Mouse (Mus musculus) midbrain, embryonic 12.5 days (tissue): ENCODE measurements around the gene Slc7a7. TPM values are rescaled to one million over a fixed set of nuclear protein-coding genes. Genes with fewer than 3 reads are reported as not detected.

Experiments used
- ATAC-seq: fragments of 200-750 bp; cut with Nextera tagmentation; 2 replicates; pipeline ENCODE4 v1.8.0; 2017; ENCODE audit warnings: low read depth, moderate TSS enrichment, moderate library complexity; ENCODE audit not compliant: low FRiP score
- H3K27ac ChIP-seq: fragments of 300-500 bp; sonication (generic); replicated peaks from 2 replicates; pipeline ENCODE4 v1.5.1; 2016; ENCODE audit warnings: mild to moderate bottlenecking
- H3K27me3 ChIP-seq: fragments of 300-500 bp; sonication (generic); 2 replicates; pipeline ENCODE4 v1.6.1; 2016; ENCODE audit warnings: mild to moderate bottlenecking
- H3K36me3 ChIP-seq: fragments of 300-500 bp; sonication (generic); 2 replicates; pipeline ENCODE4 v1.6.1; 2016
- H3K4me1 ChIP-seq: fragments of 300-500 bp; sonication (generic); 2 replicates; pipeline ENCODE4 v1.6.1; 2016
- H3K4me2 ChIP-seq: fragments of 300-500 bp; sonication (generic); replicated peaks from 2 replicates; pipeline ENCODE4 v1.6.1; 2016; ENCODE audit warnings: mild to moderate bottlenecking, moderate library complexity
- H3K4me3 ChIP-seq: fragments of 300-500 bp; sonication (generic); 2 replicates; pipeline ENCODE4 v1.5.1; 2016; ENCODE audit warnings: mild to moderate bottlenecking
- H3K9ac ChIP-seq: fragments of 300-500 bp; sonication (generic); replicated peaks from 2 replicates; pipeline ENCODE4 v1.6.1; 2016; ENCODE audit warnings: mild to moderate bottlenecking, moderate library complexity
- H3K9me3 ChIP-seq: fragments of 300-500 bp; sonication (generic); 2 replicates; pipeline ENCODE4 v1.6.1; 2016; ENCODE audit warnings: mild to moderate bottlenecking
- WGBS: fragments of 180-500 bp; shearing (Covaris S2); methylation state at CpG from one replicate; pipeline ENCODE4 v1.1.7; 2016; 5-methylcytosine and 5-hydroxymethylcytosine counted together
- polyA plus RNA-seq: library from polyadenylated mRNA; unstranded; fragments of >200 nt; fragmentation: Nextera tagmentation; extraction: Ambion mirVana; gene quantifications from 2 replicates; pipeline ENCODE4 v1.2.1, GENCODE M21; 2016

The Slc7a7 gene
- polyA plus RNA-seq, 1 experiment from 2014 or later = 4.7 TPM

DNA sequence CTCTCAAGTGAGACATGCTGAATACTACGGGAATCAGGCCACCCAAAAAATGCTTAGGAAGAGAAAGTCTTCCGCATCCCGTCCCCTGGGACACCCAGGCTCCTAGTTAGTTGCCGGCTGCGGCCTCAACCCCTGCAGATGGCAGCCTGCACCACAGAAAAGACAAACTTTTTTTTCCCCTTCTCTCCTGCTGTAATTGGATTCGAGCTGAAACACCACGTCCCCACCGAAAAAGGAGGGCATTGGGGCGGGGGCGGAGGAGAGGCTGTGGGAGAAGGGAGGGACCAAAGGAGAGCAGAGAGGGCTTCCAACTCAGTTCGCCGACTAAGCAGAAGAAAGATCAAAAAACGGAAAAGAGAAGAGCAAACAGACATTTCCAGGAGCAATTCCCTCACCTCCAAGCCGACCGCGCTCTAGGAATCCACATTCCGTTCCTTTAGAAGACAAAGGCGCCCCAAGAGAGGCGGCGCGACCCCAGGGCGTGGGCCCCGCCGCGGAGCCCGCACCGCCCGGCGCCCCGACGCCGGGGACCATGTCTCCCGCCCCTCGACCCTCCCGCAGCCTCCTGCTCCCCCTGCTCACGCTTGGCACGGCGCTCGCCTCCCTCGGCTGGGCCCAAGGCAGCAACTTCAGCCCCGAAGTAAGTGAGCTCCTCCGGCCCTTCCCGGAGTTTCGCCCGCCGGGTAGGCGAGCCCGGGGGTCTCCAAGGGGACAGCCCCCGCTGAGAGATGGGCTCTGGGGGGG lies 13.9 kb upstream of the Slc7a7 start, which contains the start of gene Mmp14:
TSS of gene Mmp14 (plus strand) at position 279 of the 744 bp plus-strand sequence.
- peaks cover 10% of the 10 kb centered on the region; the same call in 1 of the 2 replicates for H3K36me3 ChIP-seq
- under 1% methylated on average over 49 of the region's 49 CpGs for WGBS
- peak; percentile 62 for ATAC-seq
- peak within 1 kb of the TSS; percentile 61 for H3K4me2 ChIP-seq
- H3K4me1 ChIP-seq = peaks cover 57% of the 10 kb centered on the region
- peaks cover 13% of the 10 kb centered on the region; the same call in 1 of the 2 replicates for H3K27me3 ChIP-seq
- H3K9ac ChIP-seq = peak within 1 kb of the TSS; percentile 87
- peak within 1 kb of the TSS; percentile 84 for H3K27ac ChIP-seq
- H3K4me3 ChIP-seq = peak within 1 kb of the TSS; percentile 56
- no peaks in the 10 kb centered on the region for H3K9me3 ChIP-seq

DNA sequence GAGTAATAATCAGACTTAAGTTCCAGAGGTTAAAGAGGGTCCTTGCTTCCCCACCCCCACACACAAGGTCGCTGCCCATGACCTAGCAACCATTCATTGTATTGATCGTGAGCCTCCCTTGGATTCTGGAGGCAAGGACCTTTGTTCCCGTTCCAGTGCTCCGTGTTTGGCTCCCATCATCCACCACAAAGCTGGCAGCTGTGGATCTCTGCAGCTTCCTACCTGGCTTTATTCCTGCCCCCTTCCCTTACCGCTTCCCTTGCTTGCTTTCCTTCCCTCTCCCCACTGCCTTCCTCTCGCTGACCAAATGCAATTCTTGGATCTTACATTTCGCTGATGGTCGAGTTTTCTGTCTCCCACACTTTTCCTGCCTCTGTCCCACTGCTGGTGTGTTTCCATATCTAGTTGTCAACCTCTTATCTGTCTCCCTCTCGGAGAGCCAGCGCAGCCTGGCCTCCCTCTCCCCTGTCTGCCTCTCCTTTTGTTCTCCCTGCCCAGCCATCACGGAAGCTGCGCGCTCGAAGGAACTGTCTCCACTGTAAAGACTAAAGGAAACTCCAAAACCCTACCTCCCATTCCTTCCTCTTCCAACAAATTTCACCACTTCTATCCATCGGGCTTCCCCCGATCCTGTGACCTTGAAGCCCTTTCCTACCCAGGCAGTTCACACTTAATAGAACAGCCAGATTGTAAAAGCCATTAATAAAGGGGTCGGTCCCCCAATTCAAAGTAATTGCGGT lies 13.0 kb upstream of the Slc7a7 start:
- H3K9ac ChIP-seq = peak overlapping the region; percentile 87
- H3K4me2 ChIP-seq = peak overlapping the region; percentile 61
- H3K27ac ChIP-seq = peak overlapping the region; percentile 84
- H3K9me3 ChIP-seq = no peaks in the 10 kb centered on the region
- peaks cover 63% of the 10 kb centered on the region for H3K4me1 ChIP-seq
- H3K27me3 ChIP-seq = peaks cover 13% of the 10 kb centered on the region; the same call in 1 of the 2 replicates
- peaks cover 10% of the 10 kb centered on the region; the same call in 1 of the 2 replicates for H3K36me3 ChIP-seq
- ATAC-seq = no peak
- WGBS = 2% methylated on average over 18 of the region's 18 CpGs
- H3K4me3 ChIP-seq = peak overlapping the region; percentile 56

DNA sequence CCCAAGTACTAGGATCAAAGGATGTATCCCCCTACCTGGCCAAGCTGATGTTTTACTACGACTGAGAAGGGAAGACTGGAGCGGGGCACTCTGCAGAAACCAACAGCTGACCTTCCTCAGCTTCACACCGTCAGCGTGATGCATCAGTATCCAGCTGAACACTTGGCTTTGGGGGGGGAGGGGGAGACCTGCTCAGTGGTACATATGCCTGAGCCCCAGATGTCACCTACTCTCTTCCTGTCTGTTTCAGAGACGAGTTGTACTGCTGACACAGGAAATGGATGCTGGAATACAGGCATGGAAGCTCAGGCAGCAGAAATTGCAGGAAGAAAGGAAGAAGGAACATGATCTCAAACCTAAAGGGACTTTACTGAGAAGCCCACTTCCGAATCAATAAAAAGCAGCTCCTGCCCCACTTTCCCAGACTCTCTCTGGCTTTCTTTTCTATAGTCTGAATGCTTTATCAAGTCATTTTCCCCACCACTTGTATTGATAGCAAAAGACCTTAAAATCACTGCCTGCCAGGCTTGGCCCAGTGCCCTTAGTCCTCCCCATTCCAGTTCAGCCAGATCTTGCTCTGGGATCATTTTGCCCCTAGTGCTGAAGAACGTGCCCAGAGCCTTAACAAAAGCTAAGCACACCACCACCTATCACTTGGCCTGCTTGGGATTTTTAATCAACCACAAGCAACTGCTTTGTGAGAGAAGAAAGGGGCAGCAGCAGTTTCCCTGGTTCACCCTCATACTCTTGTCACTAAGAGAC lies 11.9 kb upstream of the Slc7a7 start:
- no peak overlapping the region for H3K9ac ChIP-seq
- WGBS = 67% methylated on average over 7 of the region's 7 CpGs
- H3K4me2 ChIP-seq = peak overlapping the region; percentile 61

DNA sequence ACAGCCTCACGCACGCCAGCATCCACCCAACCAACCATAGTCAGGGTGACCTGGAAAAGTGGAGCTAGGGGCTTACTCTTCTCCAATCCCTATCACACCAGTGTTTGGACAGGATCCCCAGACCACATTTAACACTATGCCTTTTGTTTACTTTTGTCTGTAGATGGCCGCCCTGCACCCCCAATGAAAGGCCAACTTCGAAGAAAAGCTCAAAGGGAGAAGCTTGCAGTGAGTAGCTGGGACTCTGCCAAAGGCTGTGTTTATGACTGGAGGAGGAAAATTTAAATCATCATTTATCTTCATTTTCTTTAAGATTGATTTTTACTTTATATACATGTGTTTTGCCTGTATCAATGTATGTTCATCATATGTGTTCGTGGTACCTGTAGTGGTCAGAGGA lies 10.8 kb upstream of the Slc7a7 start:
- Histone ChIP-seq H3K36me3 (peaks cover 10% of the 10 kb centered on the region; the same call in 1 of the 2 replicates), H3K27ac (no peak overlapping the region), H3K9me3 (no peaks in the 10 kb centered on the region), H3K4me1 (peaks cover 54% of the 10 kb centered on the region), H3K9ac (no peak overlapping the region), H3K4me3 (no peak overlapping the region), H3K27me3 (peaks cover 11% of the 10 kb centered on the region; the same call in 1 of the 2 replicates), H3K4me2 (no peak overlapping the region)
- 94% methylated on average over 5 of the region's 5 CpGs for WGBS
- ATAC-seq = no peak

More for the DNA sequence above, 11.9 kb upstream of the Slc7a7 start:
- Histone ChIP-seq H3K4me1 (peaks cover 63% of the 10 kb centered on the region), H3K27me3 (peaks cover 13% of the 10 kb centered on the region; the same call in 1 of the 2 replicates), H3K9me3 (no peaks in the 10 kb centered on the region), H3K36me3 (peaks cover 10% of the 10 kb centered on the region; the same call in 1 of the 2 replicates), H3K4me3 (0 out of 2 replicates have a peak overlapping the region, but pooled peaks have one; percentile 3), H3K27ac (peak overlapping the region; percentile 30)
- ATAC-seq = no peak

DNA sequence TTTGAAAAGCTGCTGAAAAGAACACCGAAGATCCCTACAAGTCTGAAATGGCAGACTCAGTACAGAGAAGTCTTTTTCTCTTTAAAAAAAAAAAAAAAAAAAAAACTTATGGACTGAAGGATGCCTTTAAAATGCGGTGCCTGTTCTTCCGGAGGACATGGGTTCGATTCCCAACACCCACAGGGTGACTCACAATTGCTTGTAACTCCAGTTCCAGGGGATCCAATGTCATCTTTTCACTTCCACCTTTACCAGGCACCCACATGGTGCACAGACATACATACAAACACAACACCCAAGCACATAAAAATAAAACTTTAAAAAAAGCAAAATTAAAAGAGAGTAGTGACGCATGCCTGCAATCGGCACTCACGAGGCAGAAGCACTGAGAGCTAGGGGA lies 10.1 kb upstream of the Slc7a7 start:
- peaks cover 47% of the 10 kb centered on the region for H3K4me1 ChIP-seq
- ATAC-seq = no peak
- 93% methylated on average over 7 of the region's 7 CpGs for WGBS

DNA sequence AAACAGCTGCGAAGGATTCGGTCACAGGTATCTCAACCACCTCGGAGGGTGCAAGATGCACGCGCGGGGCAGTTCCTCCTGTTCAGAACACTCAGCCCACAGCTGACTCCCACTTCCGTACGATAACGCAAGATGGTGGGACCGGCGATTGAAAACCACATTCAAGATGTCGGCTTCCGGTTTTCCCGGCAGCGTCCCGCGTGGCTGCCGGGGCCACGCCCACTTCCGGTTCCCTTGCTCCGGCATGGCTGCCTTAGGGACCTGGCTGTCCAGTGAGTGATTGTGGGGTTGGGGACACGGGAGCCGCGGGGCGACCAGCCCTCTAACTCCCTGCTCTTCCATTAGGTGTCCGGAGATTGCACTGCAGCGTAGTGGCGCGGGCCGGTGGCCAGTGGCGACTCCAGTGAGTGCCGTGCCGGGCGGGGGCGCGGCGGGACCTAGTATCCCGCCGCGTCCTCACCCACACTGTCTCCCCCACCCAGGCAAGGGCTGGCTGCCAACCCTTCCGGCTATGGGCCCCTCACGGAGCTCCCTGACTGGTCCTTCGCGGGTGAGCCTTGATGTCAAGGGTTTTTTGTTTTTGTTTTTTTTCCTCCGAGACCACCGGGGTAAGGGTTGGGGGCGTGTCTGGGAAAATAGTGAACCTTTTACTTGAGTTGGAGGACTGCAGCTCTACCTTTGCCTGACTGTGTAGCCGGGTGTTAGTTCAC lies 9.3 kb upstream of the Slc7a7 start, which contains the start of gene Mrpl52:
TSS of gene Mrpl52 (plus strand) at position 221 of the 710 bp plus-strand sequence.
- H3K4me2 ChIP-seq = peak within 1 kb of the TSS; percentile 64
- no peaks in the 10 kb centered on the region for H3K9me3 ChIP-seq
- no peaks in the 10 kb centered on the region for H3K27me3 ChIP-seq
- peak; percentile 80 for ATAC-seq
- peak within 1 kb of the TSS; percentile 86 for H3K4me3 ChIP-seq
- H3K9ac ChIP-seq = peak within 1 kb of the TSS; percentile 84
- H3K4me1 ChIP-seq = peaks cover 39% of the 10 kb centered on the region
- peaks cover 10% of the 10 kb centered on the region; the same call in 1 of the 2 replicates for H3K36me3 ChIP-seq
- under 1% methylated on average over 48 of the region's 48 CpGs for WGBS
- H3K27ac ChIP-seq = peak within 1 kb of the TSS; percentile 83

More for the DNA sequence above, 10.1 kb upstream of the Slc7a7 start:
- Histone ChIP-seq H3K9me3 (no peaks in the 10 kb centered on the region), H3K36me3 (peaks cover 10% of the 10 kb centered on the region; the same call in 1 of the 2 replicates), H3K4me2 (peak overlapping the region; percentile 64), H3K4me3 (peak overlapping the region; percentile 86), H3K9ac (no peak overlapping the region), H3K27ac (no peak overlapping the region), H3K27me3 (peaks cover 7% of the 10 kb centered on the region; the same call in 1 of the 2 replicates)

DNA sequence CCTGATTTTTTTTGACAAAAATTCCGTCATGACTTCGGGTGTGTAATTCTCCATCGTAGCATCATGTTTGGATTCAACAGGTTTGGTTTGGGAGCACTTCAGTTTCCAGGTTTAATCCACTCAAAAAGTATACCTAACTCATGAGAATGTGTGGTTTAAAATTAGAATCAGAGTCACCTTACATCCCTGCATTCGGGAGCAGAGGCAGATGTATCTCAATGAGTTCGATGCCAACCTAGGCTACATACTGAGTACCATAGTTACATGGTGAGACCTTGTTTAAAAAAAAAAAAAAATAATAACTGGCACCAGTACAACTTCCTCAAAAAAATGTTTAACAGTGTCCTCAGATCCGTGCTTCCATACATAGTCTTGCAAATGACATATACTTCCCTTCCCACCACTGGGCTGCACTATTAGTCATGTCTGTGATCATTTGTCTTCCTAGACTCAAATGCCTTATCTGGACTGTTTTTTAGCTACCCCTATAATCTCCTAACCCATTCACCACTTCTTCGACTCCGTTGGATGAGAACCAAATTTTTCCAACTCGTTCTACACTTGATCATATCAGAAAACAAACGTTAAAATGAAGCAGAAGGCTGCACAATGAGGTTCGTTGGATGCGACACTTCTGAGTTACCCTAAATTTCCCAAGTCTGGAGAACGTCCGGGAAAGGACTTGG lies 8.6 kb upstream of the Slc7a7 start:
- H3K4me1 ChIP-seq = peaks cover 38% of the 10 kb centered on the region

DNA sequence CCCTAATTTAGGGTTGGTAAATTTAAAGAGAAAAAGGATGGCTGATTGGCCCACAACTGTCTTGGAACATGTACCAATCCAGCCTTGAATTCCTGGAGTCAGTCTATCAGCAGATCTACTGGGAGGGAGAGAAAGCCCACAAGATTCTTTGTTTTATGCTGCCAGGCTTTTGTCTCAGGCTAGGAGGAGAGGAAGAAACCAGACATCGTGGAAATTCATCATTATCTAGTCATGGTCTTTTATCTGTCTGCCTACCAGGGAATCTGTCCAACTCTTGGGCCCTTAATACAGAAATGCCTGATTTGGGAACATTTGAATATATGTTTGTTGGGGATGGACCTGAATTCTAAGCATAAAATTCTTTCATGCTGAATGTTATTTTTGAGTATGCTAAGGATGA lies 8.0 kb upstream of the Slc7a7 start:
- 91% methylated on average over 1 of the region's 1 CpGs for WGBS
- Histone ChIP-seq H3K36me3 (peaks cover 10% of the 10 kb centered on the region; the same call in 1 of the 2 replicates), H3K9ac (no peak overlapping the region)

More for the DNA sequence above, 8.6 kb upstream of the Slc7a7 start:
- ATAC-seq = 0 out of 2 replicates have a peak, but pooled peaks have one; percentile 28
- peak overlapping the region; percentile 86 for H3K4me3 ChIP-seq
- peak overlapping the region; percentile 64 for H3K4me2 ChIP-seq
- no peaks in the 10 kb centered on the region for H3K27me3 ChIP-seq
- no peaks in the 10 kb centered on the region for H3K9me3 ChIP-seq
- peak overlapping the region; percentile 84 for H3K9ac ChIP-seq
- WGBS = 34% methylated on average over 14 of the region's 14 CpGs
- peaks cover 10% of the 10 kb centered on the region; the same call in 1 of the 2 replicates for H3K36me3 ChIP-seq
- peak overlapping the region; percentile 83 for H3K27ac ChIP-seq

DNA sequence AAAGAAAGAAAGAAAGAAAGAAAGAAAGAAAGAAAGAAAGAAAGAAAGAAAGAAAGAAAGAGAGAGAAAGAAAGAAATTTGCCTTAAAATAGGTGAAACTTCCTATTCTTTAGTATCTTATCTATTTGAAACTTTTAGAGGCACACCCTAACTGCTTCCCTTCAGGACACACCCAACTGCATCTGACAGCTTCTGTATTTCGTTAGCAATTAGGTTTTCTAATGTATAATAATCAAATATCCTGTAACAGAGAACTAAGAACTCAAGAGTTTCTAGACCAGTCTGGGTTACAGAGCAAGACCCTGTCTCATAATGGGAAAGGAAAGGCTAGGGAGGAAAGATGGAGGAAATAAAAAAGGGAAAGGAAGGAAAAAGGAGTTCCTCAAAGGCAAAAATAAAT lies 7.1 kb upstream of the Slc7a7 start:
- no peaks in the 10 kb centered on the region for H3K9me3 ChIP-seq
- ATAC-seq = no peak
- H3K27me3 ChIP-seq = no peaks in the 10 kb centered on the region
- H3K4me1 ChIP-seq = peaks cover 22% of the 10 kb centered on the region
- H3K36me3 ChIP-seq = peaks cover 6% of the 10 kb centered on the region; the same call in 1 of the 2 replicates
- H3K27ac ChIP-seq = no peak overlapping the region
- H3K4me3 ChIP-seq = no peak overlapping the region
- 87% methylated on average over 1 of the region's 1 CpGs for WGBS
- H3K4me2 ChIP-seq = no peak overlapping the region
- H3K9ac ChIP-seq = no peak overlapping the region

More for the DNA sequence above, 8.0 kb upstream of the Slc7a7 start:
- H3K27me3 ChIP-seq = no peaks in the 10 kb centered on the region
- peaks cover 32% of the 10 kb centered on the region for H3K4me1 ChIP-seq
- peak overlapping the region; percentile 64 for H3K4me2 ChIP-seq
- ATAC-seq = no peak
- H3K27ac ChIP-seq = no peak overlapping the region
- H3K9me3 ChIP-seq = no peaks in the 10 kb centered on the region
- H3K4me3 ChIP-seq = peak overlapping the region; percentile 86; the same call in 1 of the 2 replicates

DNA sequence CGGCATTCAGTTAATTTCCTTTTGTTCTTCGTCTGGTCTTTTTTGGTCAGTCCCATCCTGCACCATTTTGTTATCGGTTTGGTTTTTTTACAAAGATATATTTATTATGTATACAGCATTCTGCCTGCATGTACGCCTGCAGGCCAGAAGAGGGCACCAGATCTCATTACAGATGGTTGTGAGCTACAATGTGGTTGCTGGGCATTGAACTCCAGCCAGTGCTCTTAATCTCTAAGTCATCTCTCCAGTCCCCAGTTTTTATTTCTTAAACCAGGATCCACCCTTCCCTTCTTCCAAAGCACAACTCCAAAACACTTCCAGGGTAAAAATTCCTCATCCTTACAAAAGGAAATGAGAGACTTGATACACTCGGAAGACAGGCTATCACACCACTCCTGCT lies 5.8 kb upstream of the Slc7a7 start:
- Histone ChIP-seq H3K27me3 (no peaks in the 10 kb centered on the region), H3K4me1 (peaks cover 17% of the 10 kb centered on the region), H3K36me3 (no peaks in the 10 kb centered on the region; the same call in 1 of the 2 replicates), H3K9ac (no peak overlapping the region), H3K27ac (no peak overlapping the region), H3K4me3 (no peak overlapping the region), H3K4me2 (no peak overlapping the region), H3K9me3 (no peaks in the 10 kb centered on the region)
- ATAC-seq = no peak
- WGBS = 63% methylated on average over 5 of the region's 5 CpGs
